Mouse (Mus musculus): ENCODE measurements around the gene Ralb.

Ralb gene

DNA sequence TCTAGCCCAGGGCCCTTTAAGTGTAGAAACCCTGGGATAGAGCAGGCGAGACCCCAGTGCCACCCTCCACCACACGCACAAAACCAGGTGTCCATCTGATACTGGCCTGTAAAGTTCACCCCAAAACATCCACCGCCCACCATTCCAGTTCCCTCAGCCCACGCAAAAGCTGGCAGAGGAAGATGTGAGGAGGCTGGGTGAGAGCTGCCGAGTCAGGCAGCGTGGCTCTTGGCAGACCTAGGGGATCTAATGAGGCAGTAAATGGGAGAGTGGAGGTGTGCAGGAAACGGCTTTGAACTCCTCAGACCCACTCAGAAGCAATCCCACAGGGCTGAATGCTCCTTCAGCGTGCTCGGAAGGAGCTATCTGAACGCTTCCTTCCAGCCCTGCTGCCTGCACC is 53.2 kb downstream of the Ralb start:
- no peak for DNase-seq (ENCODE audit: low read depth, low spot score)

DNA sequence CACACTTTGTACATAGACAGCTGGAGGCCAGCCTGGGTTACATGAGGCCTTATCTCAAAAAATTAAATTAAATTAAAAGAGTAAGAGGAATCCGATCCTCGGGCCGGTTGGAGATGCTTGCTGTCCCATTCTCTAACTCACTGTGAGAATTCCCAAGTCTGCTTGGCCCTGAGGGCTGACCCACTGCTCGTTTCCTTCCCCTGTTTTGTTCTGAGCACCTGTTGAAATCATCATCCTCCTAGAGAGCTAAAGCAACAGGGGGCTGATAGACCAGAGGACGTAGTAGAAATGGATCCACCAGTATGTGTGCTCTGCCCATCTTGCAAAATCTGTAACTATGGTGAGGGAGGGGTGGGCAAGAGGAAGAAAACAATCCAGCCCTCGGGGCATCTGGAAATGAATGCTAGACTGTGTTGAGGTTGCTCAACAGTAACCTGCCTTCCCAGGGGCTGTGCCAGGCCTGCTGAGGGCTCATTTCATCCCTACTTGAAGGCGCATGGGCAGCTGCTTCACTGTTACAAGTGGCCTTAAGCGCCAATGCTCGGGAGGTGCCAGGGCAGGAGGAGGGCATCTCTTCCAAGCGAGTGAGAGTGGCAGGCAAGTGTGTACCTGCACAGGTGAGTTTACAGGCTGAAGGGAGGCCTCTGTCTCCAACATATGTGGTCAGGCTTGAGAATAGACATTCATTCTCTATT is 53.8 kb downstream of the Ralb start:
- no peak for DNase-seq (ENCODE audit: low read depth, low spot score)

DNA sequence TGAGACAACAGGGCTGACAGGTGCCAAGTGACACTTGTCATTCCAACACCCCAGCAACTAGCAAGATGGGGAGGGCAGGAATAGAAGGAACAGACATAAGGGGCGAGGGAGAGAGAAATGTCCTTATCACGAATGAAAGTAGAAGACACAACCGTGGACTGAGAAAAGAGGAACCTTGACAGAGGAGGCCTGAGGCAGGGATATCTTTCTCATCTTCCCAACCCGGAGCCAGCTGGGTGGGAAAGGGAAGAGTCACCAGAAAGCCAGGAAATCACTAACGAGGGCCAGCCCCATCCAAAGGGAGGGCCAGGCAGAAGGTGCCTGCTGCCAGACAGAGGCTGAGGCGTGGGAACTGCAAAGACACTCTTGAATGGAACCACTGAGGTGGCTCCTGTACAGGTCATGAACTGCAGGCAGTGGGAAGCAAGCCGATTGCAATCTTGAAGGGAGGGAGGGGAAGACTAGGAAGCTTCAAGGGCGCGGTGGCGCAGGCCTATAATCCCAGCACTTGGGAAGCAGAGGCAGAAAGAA is 57.8 kb downstream of the Ralb start:
- no peak for DNase-seq (ENCODE audit: low read depth, low spot score)

DNA sequence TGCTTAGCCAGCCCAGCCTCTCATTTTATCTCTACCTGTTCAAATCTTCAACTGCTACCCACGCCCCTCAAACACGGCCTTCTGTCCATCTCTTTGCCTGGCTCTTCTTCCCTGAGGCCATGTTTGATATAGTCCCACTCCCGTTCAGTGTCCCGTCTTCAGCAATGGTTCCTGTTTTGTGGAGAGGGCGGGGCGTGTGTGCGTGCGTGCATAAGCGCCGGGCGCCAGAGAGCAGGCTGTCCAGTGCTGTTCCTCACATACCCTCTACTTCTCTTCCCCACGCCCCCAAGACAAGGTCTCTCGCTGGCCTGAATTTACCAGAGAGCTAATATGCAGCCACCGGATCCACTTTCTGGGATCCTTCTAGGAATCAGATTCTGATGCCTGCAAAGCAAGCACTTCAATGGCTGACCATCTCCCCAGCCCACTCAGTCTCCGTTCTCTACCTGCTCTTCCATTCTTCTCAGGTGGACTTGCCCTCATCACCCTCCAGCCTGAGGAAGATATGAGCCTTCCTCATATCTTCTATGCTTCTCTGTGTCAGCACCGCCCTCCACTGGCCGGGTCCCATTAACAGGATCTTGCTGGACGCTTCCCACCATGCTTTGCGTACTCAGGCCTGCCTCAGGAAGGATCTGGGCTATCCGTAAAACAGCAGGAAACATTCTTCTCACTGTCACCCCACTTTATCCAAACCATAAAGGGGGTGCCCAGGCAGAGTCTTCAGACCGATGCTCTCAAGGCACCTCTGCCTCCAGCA is 60.8 kb downstream of the Ralb start:
- DNase-seq (ENCODE audit: low read depth, low spot score): no peak

DNA sequence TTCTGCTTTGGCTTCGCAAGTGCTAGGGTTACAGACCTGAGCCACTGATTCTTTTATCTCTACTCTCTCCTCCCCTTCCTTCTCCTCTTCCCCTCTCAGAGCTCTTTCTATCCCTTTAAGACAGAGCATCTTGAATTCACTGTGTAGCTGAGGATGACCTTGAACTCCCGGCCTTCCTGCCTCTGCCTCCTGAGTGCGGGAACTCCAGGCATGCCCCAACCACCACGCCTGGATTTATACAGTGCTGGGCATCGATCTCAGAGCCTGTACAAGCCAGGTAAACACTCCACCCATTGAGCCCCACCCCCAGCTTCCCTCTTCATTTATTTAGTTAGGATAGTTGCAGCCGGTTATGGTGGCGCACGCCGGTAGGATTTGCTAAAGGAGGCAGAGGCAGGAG is 61.7 kb downstream of the Ralb start:
- no peak for DNase-seq (ENCODE audit: low read depth, low spot score)

DNA sequence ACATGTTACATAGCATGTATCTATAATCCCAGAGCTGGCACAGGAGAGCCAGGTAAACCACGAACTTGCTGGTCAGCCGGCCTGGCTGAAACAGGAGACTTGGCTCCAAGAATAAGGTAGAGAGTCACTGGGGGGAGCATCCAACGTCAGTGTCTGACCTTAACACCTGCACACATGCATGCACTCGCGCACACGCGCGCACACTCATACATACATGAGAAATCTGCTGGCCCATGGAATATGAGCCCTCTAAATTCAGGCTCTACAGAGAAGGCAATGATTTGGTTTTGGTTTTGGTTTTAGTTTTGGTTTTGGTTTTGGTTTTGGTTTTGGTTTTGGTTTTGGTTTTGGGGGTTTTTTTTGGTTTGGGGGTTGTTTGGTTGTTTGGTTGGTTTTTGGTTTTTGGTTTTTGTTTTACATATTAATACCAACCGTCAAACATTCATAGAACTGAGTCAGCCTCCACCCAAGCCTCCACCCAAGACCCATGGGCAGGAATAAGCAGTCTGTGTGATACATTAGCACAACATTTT is 66.4 kb downstream of the Ralb start:
- no peak for DNase-seq (ENCODE audit: low read depth, low spot score)

DNA sequence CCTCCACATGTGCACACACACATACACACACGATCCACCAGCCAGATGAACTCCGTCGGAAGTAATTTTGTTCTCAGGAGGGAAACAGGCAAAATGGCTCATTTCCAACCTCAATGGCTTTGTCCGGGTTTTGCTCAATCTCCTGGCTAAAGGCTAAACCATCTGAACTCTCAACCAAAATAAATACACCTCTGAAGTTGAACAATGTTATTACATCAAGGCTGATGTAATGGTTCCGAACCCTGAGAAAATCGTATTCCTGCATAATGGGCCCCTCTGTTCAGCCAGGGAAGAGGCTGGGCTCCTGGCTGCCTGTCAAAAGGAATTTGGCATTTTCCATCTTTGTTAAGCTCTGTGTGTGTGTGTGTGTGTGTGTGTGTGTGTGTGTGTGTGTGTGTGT is 67.2 kb downstream of the Ralb start:
- DNase-seq (ENCODE audit: low read depth, low spot score): no peak

DNA sequence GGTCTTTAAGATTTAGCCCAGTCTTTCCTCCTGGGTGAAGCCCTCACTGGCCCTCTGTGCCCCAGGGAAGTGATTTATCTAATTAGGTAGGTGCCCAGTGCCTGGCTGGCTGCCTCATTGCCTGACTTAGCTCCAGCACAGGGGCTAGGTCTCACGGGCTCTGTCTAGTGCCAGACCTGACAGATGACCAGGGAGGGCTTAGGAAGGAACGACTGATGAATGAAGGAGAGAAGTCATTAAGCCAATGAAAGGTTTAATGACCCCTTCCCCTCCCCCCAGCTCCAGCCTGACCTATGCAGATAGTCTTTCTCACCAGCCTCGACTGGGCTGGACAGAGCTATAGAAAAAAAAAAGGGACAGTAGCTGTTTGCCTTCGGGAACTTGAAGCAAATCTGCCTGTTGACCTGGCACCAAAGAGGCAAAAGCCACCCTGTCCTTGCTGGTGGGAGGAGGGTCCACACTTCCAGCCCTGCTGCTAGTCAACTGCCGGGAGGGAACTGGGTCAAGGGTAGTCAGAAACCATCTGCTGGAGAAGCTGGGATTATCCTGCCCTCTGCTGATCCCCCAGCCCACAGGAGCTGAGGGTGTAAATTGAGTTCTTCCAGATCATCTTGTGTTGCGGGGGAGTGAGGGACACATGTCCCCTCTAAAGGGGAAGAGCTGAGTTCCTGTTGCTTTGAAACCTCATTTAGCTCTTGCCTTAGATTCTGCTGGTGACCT is 80.3 kb downstream of the Ralb start:
- DNase-seq (ENCODE audit: low read depth, low spot score): no peak

DNA sequence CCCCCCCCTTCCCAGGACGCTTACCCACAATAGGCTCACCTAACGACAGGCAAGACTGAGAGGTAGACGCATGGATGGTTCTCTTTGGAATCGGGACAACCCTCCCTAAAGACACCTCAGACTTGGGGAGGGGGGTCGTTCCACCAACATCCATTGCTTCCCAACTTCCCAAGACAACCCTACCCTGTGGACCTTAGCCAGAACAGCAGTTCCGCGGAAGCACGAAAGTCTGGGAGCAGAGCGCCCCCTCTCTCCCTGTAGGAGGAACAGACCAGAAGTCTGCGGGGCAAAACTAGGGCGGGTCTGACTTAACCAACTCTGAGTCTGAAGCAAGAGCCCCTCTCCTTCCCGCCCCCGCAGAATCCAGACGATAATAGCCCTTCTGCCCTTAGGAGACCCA is 81.1 kb downstream of the Ralb start:
- DNase-seq (ENCODE audit: low read depth, low spot score): no peak

DNA sequence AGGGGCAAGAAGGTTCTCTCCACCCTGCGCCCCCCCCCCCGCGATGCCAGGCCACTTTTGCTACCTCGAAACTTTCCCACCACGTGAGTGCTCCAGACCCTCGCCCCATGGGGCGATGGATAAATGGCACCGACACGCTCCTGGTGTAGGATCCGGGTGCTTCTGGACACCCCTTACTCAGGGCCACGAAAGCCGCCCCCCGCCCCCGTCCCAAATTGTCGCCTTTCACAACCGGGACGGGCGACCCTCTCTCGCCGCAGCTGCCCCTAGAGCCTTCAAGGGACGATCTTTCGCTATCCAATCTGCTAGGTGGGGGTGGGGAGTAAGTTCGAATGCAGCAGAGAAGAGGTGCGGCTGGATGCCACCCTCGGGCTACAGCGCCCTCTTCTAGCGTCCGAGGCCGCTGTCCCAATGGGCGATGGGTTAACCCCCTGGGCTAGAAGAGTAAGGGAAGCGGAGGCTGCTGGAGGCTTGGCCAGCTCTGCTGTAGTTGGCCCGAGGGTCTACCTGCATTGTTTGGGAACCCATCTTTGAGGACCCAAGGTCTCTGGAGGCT is 82.1 kb downstream of the Ralb start:
- DNase-seq (ENCODE audit: low read depth, low spot score): no peak

DNA sequence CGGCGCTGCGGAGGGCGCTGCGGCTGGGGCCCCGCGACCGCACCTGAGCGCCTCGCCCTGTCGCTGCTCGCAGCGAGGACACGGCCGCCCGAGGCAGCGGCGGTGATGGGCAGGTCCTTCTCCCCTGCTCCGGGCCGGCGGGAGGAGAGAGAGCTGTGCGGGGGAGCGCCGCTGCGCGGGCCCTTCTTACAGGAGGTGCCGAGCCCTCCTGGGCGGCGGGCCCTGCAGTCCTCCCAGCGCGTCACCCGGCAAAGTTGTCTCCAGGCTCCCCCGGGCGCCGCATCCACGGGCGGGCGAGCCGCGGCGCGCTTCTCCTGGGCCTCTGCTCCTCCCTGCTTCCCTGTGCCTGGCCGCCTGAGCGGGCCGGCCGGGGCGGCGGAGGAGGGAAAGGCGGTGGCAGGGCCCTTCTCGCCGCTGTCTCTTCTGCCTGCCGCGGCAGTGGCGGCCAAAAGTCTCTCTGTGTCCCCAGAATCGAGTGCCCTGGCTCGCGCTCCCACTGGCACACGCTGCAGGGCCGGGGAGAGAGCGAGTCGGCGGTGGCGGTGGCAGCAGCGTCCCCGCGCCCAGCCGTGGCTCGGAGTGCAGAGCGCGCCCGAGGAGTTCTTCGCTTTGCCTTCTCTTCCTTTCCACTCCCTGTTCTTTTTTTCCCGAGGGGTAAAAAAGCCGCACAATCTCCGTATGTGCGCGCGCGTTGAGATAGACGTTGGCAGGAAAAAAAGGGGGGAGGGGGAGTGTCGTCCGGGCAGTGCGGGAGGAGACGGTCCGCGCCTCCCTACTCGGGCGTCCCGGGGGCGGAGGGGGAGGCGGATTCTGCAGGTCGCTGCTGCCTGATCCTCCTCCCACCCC is 82.8 kb downstream of the Ralb start, which contains the start of gene Inhbb:
TSS of gene Inhbb (minus strand) at position 673 of the 846 bp plus-strand sequence.
- no peak for DNase-seq (ENCODE audit: low read depth, low spot score)

DNA sequence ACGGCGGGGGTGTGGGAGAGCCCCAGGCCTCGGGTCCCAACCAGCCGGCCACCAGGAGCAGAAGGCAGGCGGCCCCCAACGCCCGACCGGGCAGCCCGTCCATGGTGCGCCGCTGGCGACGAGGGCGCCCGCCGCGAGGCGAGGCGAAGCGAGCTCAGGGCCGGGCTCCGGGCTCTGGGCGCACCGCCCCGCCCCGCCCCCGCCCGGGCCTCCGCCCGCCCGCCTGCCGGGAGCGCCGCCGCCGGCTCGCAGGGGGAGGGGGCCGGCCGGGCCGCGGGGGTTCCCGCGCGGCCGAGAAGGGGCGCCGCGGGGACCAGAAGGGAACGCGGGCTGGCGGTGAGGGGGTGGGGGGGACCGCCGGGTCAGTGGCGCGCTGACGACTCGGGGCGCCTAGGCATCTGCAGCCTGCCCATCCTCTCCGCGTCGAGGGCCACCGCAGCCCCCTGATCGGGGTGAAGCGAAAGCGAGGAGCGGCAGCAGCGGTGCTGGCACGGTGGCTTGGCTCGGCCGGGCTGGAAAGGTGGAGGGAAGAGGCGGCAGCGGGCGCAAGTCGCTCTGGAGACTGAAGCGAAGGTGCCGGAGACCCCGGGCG is 83.5 kb downstream of the Ralb start:
- DNase-seq (ENCODE audit: low read depth, low spot score): no peak
